Mouse (Mus musculus): ENCODE data around the gene Borcs8. TPM values are rescaled to one million over a fixed set of nuclear protein-coding genes. Genes with fewer than 3 reads are reported as not detected.
A peak's percentile ranks its signal among the peaks of the same experiment; 100 is the strongest.

Gene Borcs8
- polyA plus RNA-seq, 2 experiments, result 61.8 to 84.2 TPM

DNA sequence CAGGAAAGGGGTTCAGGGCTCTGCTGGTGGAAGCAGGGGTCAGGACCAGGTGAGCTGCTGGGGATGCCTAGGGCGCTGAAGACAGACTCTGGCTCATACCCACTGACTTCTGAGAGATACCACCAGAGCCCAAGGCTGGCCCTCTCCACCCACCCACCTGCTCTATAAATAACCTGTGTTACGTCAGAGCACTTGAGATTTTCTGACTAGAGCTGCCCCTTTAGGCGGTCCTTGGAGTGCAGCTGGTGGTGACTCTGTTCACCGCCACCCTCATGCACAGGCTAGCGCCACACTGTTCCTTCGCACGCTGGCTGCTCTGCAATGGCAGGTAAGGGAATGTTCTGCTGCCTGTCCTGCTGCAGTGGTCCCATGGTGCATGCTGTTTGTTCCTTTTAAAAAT is 34.8 kb downstream of the Borcs8 start:
- DNase-seq (ENCODE audit: low spot score) (no peak), ATAC-seq (ENCODE audit: low FRiP score, low read depth) (no peak)
- WGBS, result 89% methylated on average over 7 of the region's 7 CpGs
- Histone ChIP-seq H3K4me1 (ENCODE audit: control insufficient read depth, insufficient read depth, low read length) (peaks cover 7% of the 10 kb centered on the region), H3K9me3 (ENCODE audit: control insufficient read depth, low read length) (no peaks in the 10 kb centered on the region), H3K4me3 (replicated peaks; ENCODE audit: low read length) (no peak overlapping the region), H3K27me3 (ENCODE audit: control insufficient read depth, insufficient read depth, low read length) (no peaks in the 10 kb centered on the region), H3K36me3 (ENCODE audit: control insufficient read depth, insufficient read depth, low read length) (peaks cover 23% of the 10 kb centered on the region), H3K9ac (ENCODE audit: low read depth, low read length, severe bottlenecking) (0 out of 2 replicates have a peak overlapping the region, but pooled peaks have one; percentile 4), H3K27ac (replicated peaks; ENCODE audit: low read depth, low read length) (no peak overlapping the region), H3K4me2 (replicated peaks; ENCODE audit: low read depth, low read length, severe bottlenecking) (no peak overlapping the region)
- TF ChIP-seq POLR2A (IDR thresholded peaks at IDR 0.05; ENCODE audit: borderline replicate concordance, extremely low read depth, insufficient read depth, insufficient read length), result no peak

GRCm38 (mm10) chr8:70178231-70178630 is 38.9 kb downstream of the Borcs8 start:
- Histone ChIP-seq H3K4me1 (ENCODE audit: control insufficient read depth, insufficient read depth, low read length) (peaks cover 2% of the 10 kb centered on the region; the same call in 1 of the 2 replicates), H3K4me3 (replicated peaks; ENCODE audit: low read length) (no peak overlapping the region), H3K4me2 (replicated peaks; ENCODE audit: low read depth, low read length, severe bottlenecking) (no peak overlapping the region), H3K27ac (replicated peaks; ENCODE audit: low read depth, low read length) (no peak overlapping the region), H3K9me3 (ENCODE audit: control insufficient read depth, low read length) (no peaks in the 10 kb centered on the region), H3K27me3 (ENCODE audit: control insufficient read depth, insufficient read depth, low read length) (no peaks in the 10 kb centered on the region), H3K36me3 (ENCODE audit: control insufficient read depth, insufficient read depth, low read length) (peaks cover 45% of the 10 kb centered on the region), H3K9ac (ENCODE audit: low read depth, low read length, severe bottlenecking) (no peak overlapping the region)
- no peak for DNase-seq (ENCODE audit: low spot score)
- no peak for ATAC-seq (ENCODE audit: low FRiP score, low read depth)
- TF ChIP-seq POLR2A (IDR thresholded peaks at IDR 0.05; ENCODE audit: borderline replicate concordance, extremely low read depth, insufficient read depth, insufficient read length), result no peak
- WGBS, result 93% methylated on average over 2 of the region's 2 CpGs

DNA sequence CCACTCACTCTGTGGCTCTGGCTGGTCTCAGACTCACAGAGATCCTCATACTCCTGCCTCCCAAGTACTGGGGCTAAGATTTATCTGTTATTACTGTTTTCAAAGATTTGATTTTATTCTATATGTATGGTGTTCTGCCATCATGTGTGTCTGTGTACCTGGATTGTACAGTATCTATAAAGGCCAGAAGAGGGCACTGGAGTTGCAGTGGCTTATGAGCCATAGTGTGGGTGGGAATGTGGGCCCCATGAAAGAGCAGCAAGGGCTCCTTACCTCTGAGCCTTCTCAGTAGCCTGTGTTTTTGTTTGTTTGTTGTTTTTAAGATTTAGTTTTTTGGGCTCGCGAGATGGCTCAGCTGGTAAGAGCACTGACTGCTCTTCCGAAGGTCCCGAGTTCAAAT is 39.8 kb downstream of the Borcs8 start:
- DNase-seq (ENCODE audit: low spot score) (no peak), ATAC-seq (ENCODE audit: low FRiP score, low read depth) (no peak)
- Histone ChIP-seq H3K27ac (replicated peaks; ENCODE audit: low read depth, low read length) (no peak overlapping the region), H3K9ac (ENCODE audit: low read depth, low read length, severe bottlenecking) (no peak overlapping the region), H3K36me3 (ENCODE audit: control insufficient read depth, insufficient read depth, low read length) (peaks cover 47% of the 10 kb centered on the region), H3K27me3 (ENCODE audit: control insufficient read depth, insufficient read depth, low read length) (no peaks in the 10 kb centered on the region), H3K4me1 (ENCODE audit: control insufficient read depth, insufficient read depth, low read length) (no peaks in the 10 kb centered on the region), H3K4me3 (replicated peaks; ENCODE audit: low read length) (no peak overlapping the region), H3K9me3 (ENCODE audit: control insufficient read depth, low read length) (no peaks in the 10 kb centered on the region), H3K4me2 (replicated peaks; ENCODE audit: low read depth, low read length, severe bottlenecking) (no peak overlapping the region)
- no peak for TF ChIP-seq POLR2A (IDR thresholded peaks at IDR 0.05; ENCODE audit: borderline replicate concordance, extremely low read depth, insufficient read depth, insufficient read length)
- 97% methylated on average over 4 of the region's 4 CpGs for WGBS

DNA sequence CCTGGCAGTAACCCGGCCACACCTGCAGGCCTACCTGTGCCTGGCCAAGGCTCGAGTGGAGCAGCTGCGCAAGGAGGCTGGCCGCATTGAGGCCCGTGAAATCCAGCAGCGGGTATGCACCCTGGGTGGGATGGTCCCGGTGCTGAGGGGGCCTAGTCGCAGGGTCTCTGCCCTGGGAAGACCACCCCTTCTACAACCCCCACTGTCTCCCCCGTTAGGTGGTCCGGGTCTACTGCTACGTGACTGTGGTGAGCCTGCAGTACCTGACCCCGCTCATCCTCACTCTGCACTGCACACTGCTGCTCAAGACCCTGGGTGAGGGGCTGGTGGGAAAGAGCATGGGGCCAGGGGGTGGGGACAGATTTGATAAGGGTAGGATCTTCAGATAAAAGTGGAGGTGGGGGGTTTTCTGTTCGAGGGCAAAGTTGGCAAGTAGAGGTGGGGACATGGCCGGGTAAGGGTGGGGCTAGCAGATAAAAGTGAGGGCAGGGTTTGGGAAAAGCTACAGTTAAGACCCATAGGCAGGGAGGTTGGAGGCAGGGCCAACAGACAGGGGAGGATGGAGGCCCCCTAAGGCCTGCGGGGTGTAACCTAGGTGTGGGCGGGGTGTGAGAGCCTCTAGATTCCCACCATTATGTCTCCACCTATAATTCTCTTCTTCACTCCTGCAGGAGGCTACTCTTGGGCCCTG is 42.1 kb downstream of the Borcs8 start:
- Histone ChIP-seq H3K4me1 (ENCODE audit: control insufficient read depth, insufficient read depth, low read length) (no peaks in the 10 kb centered on the region), H3K9ac (ENCODE audit: low read depth, low read length, severe bottlenecking) (no peak overlapping the region), H3K4me2 (replicated peaks; ENCODE audit: low read depth, low read length, severe bottlenecking) (no peak overlapping the region), H3K27me3 (ENCODE audit: control insufficient read depth, insufficient read depth, low read length) (no peaks in the 10 kb centered on the region), H3K36me3 (ENCODE audit: control insufficient read depth, insufficient read depth, low read length) (peaks cover 47% of the 10 kb centered on the region), H3K9me3 (ENCODE audit: control insufficient read depth, low read length) (no peaks in the 10 kb centered on the region), H3K27ac (replicated peaks; ENCODE audit: low read depth, low read length) (no peak overlapping the region), H3K4me3 (replicated peaks; ENCODE audit: low read length) (no peak overlapping the region)
- 58% methylated on average over 16 of the region's 16 CpGs for WGBS
- no peak for ATAC-seq (ENCODE audit: low FRiP score, low read depth)
- no peak for DNase-seq (ENCODE audit: low spot score)
- TF ChIP-seq POLR2A (IDR thresholded peaks at IDR 0.05; ENCODE audit: borderline replicate concordance, extremely low read depth, insufficient read depth, insufficient read length), result no peak

DNA sequence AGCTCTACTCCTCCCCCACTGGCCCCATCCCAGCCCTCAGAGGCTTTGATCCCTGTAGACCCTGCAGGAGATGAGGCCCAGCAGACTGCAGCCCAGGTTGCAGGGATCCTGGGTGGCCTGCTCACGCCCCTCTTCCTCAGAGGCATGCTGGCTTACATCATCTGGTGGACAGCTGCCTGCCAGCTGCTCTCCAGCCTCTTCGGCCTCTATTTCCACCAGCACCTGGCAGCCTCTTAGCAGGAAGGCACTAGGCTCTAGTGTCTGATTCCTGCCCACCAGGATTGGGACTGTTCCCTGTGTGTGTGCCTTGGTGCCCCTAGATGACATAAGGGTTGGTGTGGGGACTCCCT is 42.6 kb downstream of the Borcs8 start:
- Histone ChIP-seq H3K4me1 (ENCODE audit: control insufficient read depth, insufficient read depth, low read length) (no peaks in the 10 kb centered on the region), H3K9me3 (ENCODE audit: control insufficient read depth, low read length) (no peaks in the 10 kb centered on the region), H3K36me3 (ENCODE audit: control insufficient read depth, insufficient read depth, low read length) (peaks cover 42% of the 10 kb centered on the region), H3K27ac (replicated peaks; ENCODE audit: low read depth, low read length) (no peak overlapping the region), H3K4me3 (replicated peaks; ENCODE audit: low read length) (no peak overlapping the region), H3K9ac (ENCODE audit: low read depth, low read length, severe bottlenecking) (no peak overlapping the region), H3K27me3 (ENCODE audit: control insufficient read depth, insufficient read depth, low read length) (no peaks in the 10 kb centered on the region), H3K4me2 (replicated peaks; ENCODE audit: low read depth, low read length, severe bottlenecking) (no peak overlapping the region)
- no peak for DNase-seq (ENCODE audit: low spot score)
- WGBS, result 35% methylated on average over 2 of the region's 2 CpGs
- TF ChIP-seq POLR2A (IDR thresholded peaks at IDR 0.05; ENCODE audit: borderline replicate concordance, extremely low read depth, insufficient read depth, insufficient read length), result no peak
- peak; percentile 41 for ATAC-seq (ENCODE audit: low FRiP score, low read depth)
